Mouse (Mus musculus) heart, adult 2 months (tissue): ENCODE data around the gene Erg.

Source experiments
- EP300 ChIP-seq: fragments of 200-500 bp; IDR thresholded peaks from 2 replicates; pipeline ENCODE4 v1.6.1; 2011; ENCODE audit warnings: low read depth, low read length, control low read depth; ENCODE audit not compliant: insufficient read depth
- POLR2A ChIP-seq: fragments of 200-500 bp; IDR thresholded peaks from 2 replicates; pipeline ENCODE4 v1.6.1; 2011; ENCODE audit warnings: mild to moderate bottlenecking, low read depth, low read length, control low read depth; ENCODE audit not compliant: insufficient read depth

DNA sequence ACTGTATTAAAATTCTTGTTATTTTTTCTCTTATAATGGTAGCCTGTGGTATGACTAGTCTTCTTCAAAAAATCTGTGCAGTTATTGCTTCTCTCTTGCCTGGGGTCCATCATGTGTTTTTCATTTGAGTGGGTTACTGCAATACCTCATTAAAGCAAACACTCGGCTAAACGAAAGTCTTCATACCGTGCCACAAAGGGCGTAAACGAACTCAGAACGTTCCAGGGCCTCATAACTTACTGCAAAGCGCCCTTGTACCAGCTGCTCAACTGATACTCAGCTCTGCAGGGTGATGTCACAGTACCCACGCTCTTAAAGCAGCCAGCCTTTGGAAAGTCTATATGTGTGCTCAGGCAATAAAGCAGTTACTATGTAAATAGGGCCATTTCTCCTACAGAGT, 93.1 kb downstream of the Erg start:
- TF ChIP-seq POLR2A (no peak), EP300 (no peak)
